Mouse (Mus musculus) activated CD4-positive, CD25-positive, alpha-beta regulatory T cell, adult 4 months (primary cell): ENCODE data around the gene Atp9a. TPM values are rescaled to one million over a fixed set of nuclear protein-coding genes. Genes with fewer than 3 reads are reported as not detected.

Experiments
- ATAC-seq: one replicate; pipeline ENCODE4 v1.8.0; 2017
- polyA plus RNA-seq, 2 experiments: library from polyadenylated mRNA; unstranded; fragments of 100-300 nt; shearing (Covaris generic); gene quantifications; one replicate each; pipeline ENCODE4 v1.2.1; 2017

Gene Atp9a
- polyA plus RNA-seq, 2 experiments from 2014 or later: 4.0 to 7.6 TPM

DNA sequence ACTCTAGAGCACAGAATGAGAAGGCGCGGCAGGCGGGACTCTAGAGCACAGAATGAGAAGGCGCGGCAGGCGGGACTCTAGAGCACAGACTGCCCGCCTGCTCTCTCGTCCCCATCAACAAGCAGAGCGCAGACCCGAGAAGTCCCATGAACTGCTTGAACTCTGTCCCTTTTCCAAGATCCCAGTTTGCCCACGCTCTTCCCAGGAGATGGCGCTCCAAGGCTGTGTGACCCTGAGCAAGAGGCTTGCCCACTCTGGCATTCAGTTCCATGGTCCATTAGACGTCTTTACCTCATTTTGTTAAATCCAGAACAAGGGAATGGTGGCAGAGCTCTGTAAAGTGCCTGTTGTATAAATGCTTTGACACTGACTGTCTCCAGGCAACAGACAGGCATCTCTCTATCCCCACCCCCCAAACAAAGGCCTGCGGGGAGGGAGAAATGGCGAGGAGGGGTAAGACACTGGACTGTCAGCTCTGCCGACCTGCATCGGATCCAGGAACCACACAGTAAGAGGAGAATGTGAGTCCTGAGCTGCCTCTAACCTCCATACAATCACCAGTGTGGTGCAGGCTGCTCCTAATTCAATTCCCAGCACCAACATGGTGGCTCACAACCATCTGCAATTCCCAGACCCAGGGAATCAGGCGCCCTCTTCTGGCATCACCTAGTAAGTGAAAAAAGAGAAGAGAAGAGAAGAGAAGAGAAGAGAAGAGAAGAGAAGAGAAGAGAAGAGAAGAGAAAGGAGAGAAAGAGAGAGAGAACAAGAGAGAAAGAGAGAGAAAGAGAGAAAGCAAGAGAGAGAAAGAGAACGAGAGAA, 62.6 kb downstream of the Atp9a start:
- ATAC-seq: no peak

DNA sequence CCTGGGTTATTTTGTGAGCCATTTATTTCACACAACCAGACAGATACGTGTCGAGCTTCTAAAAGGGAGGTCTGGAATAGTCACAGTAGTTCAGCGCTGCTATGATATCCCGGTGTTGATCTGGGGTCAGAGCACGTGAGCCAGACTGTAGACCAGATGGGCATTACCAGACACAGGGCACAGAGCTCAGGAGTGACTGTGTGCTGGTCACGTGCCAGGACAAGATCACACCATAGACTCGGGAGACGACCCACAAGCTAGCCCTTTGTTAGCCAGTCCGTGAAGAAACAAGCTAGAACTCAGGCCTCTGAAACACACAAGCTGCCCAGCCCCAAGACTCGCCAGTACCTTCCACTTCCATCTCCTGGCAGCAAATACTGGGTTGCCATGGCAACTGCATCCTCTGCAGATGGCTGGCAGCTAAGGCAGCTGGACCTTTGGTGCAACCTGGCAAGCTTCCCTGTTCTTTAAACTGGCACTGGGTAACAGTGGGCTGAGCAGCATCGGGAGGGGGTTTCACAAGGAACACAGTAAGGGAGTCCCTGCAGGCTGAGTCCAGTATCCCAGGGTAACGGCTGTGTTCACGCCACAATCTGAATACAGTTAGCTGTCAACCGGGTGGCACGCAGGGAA, 63.4 kb downstream of the Atp9a start:
- ATAC-seq: no peak

DNA sequence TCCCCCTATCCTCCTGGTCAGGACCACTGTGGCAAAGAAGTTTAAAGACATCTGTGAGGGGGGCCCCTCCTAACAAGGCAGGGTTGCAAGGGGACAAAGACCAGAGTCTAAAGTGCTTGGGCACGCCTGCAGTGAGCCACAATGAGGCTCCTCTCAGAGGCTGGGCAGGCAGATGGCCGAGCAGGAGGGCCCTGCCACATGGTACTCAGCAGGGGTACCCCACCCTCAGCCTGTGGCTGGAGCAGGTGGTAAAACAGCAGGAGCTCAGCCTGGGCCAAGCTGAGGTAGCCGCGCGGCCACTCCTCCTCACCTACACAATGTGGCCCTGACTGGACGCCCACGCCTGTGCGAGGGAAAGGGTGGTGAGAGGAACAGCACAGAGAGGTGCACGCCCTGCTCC, 64.6 kb downstream of the Atp9a start:
- no peak for ATAC-seq

DNA sequence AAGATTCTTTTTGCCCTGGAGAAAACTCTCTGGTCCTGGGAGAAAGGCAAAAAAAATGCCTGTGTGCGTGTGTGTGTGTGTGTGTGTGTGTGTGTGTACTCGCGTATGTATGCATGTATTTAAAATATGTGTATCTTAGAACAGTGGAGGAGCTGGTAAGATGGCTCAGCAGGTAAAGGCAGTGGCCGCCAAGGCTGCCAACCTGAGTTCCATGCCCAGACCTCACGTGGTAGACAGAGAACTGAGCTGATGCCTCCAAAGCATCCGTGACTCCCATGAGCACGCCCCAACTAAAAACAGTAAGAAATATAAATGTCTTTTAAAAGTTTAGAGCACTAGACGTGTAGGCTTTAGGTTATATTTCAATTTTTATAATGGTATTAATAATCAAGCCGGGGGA, 70.5 kb downstream of the Atp9a start:
- ATAC-seq: no peak

DNA sequence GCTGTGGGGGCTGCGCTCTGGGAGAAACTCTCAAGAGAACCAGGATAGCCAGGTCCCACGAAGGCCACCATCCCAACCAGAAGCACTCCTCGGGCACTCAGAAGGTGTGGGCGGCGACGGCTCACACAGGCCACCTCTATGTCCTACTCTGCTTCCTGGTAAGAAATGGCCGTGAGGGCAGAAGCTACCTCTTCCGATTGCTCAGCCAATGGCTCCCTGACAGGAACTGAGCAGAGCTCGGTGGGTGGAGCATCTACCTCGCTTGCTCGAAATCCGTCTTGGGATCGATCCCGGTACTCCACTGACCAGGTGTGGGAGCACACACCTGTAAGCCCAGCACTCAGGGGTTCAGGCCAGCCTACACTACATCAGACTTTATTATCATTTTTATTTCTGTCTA, 72.0 kb downstream of the Atp9a start:
- no peak for ATAC-seq

DNA sequence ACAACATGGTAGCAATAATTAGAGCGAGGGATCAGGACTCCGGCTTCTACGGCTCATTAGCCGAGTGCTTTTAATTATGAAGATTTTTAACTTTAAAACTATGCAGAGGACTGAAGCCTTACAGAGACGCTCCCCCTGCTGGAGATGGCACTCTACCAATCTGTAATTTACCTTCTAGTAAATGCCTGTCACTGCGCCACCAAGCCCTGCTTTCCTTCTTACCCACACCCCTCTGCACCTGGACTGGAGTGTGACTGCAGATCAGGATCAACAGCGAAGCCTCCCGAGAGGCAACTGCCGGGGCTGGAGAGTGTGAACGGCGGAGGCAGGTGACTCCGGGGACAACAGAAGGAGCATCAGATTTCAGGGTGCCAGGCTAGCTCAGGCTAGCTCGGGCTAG, 72.4 kb downstream of the Atp9a start:
- no peak for ATAC-seq

DNA sequence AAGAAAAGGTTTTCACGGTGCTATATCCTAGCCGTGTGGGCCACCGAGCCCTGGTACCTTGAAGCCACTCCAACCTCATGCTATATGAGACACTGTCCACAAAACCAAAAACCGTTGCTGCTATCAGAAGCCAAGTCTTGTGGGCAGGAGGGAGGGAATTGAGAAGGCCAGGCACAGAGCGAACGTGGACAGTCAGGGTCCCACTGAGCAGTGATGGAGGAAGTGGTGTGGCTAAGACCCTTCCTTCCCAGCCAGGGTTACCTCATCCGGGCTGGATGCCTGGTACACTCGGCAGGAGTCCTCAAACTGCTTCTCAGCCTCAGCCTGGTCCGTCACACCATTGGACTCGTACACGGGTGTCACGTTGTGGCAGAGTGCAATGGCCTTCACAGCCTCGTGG, 74.5 kb downstream of the Atp9a start:
- ATAC-seq: no peak

DNA sequence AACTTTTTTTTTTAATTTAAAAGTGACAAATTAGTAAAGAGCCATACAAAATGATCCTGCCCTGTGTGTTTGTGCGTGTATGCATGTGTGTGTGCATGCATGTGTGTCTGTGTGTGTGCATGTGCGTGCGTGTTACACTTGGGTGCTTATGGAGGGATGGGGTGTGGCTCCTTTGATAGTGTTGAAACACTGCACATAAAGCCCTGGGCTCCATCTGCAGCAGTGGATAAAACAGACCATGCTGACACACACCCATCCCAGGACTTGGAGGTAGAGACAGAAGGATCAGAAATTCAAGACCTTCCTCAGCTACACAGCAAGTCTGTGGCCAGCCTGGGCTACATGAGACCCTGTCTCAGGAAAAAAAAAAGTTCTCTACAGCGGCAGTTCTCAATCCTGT, 76.5 kb downstream of the Atp9a start:
- no peak for ATAC-seq

DNA sequence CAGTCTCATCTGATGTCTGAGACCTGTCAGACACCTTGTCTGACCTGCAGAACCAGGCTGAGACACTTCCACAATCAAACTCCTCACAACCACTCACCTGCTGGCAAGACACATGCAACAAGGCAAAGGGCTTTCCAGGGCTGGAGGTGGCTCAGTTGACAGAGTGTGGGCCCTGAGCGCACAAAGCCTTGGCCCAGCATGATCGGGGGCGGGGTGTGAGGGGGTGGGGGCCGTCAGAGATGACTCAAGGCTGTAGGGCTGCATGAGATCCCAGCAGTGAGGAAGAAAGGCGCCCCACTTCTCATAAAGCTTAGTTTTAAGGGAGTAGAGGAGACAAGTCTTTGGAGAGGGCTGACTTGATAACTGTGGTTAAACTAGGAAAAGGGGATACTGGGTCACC, 78.5 kb downstream of the Atp9a start:
- no peak for ATAC-seq

DNA sequence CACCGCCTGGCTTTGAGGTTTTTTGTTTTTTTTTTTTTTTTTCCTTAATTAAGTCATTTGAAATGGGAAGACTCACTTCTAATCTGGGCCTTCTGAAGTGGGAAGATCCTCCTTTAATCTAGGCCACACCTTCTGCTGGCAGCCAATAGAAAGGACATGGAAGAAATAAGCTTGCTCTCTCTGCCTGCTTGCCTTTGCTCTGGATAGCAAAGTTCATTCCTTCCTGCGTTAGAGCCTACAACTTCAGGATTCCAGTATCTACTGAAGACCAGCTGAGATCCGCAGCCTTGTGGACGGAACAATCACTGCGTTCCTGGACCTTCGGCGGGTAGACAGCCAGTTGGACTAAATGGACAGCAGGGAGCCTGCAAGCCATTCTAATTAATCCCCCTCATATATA, 79.0 kb downstream of the Atp9a start:
- ATAC-seq: no peak

DNA sequence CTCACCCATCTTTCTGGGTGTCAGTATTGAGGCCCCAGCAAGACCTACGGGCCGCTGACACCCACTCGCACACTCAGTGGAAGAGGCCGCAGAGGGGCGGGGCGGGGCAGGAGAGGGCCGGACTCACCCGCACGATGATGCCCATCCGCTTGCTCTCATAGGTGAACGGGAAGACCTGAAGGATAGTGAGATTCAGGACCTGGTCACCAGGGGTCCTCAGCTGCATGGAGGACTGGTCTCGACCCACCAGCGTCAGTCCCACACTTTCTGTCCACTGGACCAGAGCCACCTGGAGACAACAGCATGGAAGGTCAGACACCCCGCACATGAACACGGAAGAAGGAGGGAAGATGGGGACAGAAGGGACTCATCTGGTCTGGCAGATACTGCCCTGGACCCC, 80.4 kb downstream of the Atp9a start:
- no peak for ATAC-seq

DNA sequence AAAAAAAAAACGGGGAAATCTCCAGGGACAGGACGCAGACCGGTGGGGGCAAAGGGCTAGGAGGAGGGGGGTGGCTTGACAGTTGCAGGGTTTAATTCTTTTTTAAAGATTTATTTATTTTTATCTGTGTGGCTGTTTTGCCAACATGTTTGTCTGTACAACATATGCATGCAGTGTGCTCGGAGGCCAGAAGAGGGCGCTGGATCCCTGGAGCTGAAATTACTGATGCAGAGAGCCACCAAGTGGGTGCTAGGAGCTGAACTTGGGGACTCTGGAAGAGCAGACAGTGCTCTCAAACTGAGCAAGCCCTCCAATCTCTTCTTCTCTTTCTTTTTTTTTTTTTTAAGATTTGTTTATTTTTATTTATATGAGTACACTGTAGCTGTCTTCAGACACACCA, 81.9 kb downstream of the Atp9a start:
- no peak for ATAC-seq

DNA sequence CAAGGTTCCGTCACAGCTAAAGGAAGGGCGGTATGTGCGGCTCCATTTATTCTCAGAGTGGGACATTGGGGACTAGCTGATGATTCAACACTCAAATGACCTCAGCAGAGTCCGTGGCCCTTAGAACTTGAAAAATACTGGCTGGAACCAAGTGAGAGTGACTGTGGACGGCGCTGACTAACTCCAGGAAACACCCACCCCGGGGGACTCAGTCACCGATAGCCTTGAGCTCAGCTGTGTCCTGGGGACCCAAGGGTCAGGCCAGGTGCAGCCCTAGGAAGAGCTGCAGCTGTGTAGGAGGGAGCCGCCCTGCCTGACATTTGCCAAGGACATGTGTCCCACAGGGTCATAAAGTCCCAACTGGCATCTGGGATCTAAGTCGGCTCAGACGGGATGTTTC, 83.7 kb downstream of the Atp9a start:
- ATAC-seq: no peak

DNA sequence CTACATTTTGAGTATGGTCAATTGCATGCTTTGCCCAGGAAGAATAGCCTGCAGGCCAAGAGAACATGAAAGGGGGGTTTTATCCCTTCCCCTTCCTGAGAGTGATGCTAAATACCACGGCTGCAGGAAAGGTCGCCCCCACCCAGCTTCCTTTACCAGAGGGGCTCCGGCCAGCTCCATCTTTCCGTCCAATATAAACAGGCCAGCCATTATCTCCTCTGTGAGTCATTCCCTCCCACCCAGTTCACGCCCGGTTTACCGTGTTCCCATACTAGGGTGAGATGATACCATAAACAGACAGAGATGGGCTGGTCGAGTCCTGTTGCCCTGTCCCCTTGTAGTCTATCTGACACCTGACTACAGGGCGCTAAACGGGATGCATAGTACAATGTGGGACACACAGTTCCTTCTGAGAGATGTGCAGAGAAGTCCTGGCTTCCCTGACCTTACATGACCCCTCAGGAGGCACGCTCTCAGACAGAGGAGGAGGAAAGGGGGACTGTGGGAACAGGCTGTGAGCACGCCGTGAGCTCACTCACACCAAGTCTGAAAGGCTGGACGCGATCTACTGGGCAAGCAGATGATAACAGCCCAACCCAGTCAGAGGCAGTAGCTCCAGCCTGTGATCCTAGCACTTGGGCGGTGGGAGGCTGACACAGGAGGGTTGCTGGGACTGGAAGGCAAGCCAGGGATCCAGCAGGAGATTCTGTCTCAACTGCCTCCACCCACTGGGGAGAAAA, 85.5 kb downstream of the Atp9a start:
- ATAC-seq: no peak

DNA sequence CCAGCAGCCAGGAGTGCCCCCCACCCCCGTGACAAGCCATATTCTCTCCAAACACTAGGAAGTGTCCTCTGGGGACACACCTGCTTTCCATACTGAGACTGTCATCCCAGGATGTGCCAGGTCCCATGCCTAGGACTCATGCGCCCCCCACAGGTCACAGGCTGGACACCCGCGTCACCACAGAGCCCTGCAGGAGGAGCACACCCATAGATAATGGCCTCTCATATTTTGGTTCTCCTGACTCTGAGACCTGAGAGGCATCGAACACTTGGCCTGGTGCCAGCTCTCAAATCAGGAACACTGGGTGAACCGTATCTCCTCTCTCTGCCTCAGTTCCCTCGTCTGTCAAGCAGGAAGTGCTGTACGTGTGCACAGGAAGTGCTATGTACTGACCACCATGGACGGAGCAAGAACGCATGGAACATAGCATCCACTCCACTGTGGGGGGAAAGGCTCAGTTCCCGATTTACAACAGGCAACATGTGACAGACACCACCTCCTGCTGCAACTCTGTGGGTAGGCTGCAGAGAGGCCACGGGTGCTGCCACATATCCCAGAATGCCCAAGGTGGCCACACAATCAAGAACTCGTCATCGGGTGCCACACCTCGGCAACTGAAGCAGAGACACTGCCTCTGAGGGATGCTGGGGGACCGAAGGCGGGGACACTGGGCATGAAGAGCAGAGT, 87.1 kb downstream of the Atp9a start:
- no peak for ATAC-seq

DNA sequence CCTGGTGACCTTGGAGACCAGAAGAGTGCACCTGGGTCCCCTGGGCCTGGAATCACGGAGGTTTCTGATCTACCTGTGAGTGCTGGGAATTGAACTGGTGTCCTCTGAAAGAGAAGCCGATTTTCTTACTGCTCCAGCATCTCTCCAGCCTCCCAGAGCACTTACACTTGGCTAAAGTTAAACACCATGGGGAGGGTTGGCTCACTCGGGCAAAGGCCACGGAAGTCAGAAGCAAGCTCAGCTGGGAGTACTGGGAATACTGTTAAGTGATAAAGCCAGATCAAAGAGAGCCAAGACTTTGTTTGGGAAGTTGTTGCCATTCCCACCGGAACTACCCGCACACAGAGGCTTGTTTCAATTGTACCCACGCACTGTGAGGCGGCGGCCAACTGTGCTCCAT, 87.7 kb downstream of the Atp9a start:
- ATAC-seq: no peak

DNA sequence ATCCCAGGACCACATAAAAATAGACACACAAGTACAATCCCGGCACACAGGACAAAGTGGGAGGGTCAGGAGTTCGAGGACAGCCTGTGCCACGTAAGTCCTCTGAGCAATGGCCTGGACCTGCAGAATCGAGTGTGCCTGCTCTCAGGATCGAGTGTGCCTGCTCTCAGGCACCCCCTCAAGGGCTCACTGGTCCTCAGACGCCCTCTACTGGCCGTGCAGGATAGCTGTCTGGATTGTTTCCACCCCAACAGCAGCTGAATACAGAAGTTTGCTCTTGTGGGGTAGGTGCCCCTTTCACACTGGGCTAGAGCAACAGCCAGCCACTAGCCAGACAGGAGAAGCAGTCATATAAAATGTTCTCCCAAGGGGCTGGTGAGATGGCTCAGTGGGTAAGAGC, 90.5 kb downstream of the Atp9a start:
- no peak for ATAC-seq

DNA sequence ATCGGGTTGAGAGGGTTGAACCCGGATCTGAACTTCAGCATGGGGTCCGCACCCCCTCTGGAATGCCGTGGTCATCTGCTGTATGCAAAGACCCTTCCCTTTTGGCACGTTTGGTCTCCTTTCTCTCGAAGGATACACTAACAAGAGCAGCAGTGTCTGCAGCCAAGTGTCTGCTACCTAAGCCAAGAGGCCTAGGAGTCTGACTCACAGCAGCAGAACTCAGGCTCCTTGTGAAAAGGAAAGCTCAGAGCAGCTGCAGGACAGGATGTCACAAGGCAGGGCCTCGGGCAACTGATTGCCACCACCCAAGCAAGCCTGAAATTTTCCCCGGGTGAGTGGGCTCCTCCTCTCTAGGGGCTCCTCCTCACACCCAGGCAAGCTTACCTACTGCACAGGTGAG, 94.0 kb downstream of the Atp9a start:
- no peak for ATAC-seq

DNA sequence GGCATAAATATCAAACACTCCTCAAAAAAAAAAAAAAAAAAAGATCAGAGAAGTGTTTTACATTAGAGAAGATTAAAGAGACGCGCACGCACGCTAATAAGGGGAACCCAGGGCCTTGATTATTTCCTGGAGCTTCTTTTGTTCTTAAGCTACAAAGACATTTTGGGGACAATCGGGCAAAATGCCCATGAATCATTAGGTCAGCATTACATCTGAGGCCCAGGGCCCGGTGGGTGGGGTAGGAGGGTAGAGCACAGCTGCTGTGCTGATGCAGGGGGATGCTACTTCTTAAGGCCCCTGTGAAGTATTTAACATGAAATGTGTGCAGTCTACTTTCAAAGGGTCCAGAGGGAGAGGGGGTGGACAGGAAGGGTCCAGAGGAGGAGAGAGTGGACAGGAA, 97.4 kb downstream of the Atp9a start:
- ATAC-seq: no peak

DNA sequence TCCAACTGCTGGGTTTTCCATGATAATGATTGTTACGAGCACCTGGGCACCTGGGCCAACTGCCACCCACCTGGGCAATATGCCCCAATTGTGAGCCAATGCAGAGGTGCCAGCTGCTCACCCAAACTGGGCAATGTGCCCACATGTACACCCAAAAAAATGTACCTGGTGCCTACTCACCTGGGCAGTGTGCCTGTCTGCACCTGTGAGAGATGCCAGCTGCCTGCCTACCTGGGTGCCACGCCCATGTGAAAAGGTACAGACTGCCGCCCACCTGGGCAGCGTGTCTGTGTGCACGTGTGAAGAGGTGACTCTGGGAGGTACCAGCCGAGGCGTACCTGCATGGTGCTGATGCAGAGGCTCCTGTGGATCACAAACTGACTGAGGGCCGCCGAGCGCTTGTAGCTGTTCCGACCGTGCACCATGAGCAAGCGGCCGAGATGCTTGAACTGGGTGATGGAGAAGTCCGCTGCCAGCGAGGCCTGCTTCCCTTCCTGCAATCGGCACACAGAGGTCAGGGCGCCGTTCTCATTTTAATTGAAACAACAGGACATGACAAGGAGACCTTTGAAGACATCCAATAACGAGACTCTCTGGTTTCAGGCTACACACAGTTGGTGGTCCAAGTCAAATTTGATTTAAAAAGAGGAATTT, 98.6 kb downstream of the Atp9a start:
- ATAC-seq: no peak

DNA sequence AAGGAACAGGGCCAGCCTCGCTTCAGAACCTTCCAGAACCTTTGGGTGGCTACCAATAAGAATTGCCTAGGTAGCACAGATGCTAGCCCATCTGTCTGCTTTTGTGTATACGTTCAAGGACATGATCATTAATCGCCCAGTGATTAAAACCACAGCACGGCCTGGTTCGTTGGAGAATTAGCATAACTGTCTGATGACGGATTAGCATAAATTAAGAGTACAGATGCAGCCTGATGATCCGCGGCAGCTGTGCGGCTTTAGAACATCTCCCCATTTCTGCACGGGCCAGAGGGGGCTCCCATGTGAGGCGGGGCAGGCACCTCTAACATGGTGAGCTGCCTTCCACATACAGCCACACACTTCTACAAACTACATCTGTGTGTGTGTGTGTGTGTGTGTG, 100.0 kb downstream of the Atp9a start:
- ATAC-seq: no peak

DNA sequence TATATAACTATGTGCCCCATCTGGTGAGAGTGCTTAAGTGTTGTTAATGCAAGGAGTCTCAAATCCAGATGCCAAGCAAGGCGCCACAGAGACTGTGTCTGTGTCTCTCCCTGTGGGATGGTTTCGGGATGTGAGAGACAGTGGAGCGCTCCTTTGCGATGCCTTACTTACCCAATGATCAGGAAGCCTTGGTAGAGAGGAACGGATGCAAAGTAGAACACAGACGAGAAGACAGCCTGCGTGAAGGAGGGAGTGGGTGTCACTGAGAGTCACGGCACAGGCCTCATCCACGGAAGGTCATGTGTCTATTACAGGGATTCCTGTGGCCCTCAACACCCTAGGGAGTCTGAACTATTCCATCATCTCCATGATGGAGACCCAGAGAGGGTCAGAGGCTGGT, 101.7 kb downstream of the Atp9a start:
- no peak for ATAC-seq

DNA sequence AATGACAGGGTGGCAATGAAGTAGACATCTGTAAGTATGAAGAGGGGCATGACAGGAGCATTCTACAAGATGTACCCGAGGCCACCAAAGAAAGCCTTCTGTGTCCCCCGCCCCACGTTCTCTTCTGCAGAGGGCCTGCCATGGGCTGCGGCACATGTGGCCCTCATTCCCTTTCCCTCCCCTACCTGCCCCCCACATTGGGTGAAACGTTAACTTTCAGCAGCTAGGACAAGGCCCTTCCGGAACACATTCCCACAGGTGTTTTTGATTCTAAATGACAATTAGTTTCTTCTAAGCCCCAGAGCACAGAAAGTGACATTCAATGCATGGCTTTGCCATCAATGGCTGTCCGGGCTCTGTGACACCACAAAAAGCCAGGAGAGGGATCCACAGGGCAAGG, 107.3 kb downstream of the Atp9a start:
- ATAC-seq: no peak
